Mouse (Mus musculus) limb, embryonic 11.5 days (tissue): ENCODE results near the gene Bhlhe40. TPM values are rescaled to one million over a fixed set of nuclear protein-coding genes. Genes with fewer than 3 reads are reported as not detected.

Experiments
- ATAC-seq: fragments of 200-750 bp; cut with Nextera tagmentation; 2 replicates; pipeline ENCODE4 v1.8.0; 2017; ENCODE audit warnings: low read depth; ENCODE audit not compliant: insufficient number of reproducible peaks, low FRiP score, low TSS enrichment
- DNase-seq: peaks from one replicate; pipeline ENCODE4 v3.0.0-alpha.2; 2015; ENCODE audit warnings: low spot score
- H3K27ac ChIP-seq: fragments of 300-500 bp; sonication (generic); replicated peaks from 2 replicates; pipeline ENCODE4 v1.5.1; 2014; ENCODE audit warnings: low read depth, mild to moderate bottlenecking, low read length
- H3K27me3 ChIP-seq: fragments of 300-500 bp; sonication (generic); 2 replicates; pipeline ENCODE4 v1.6.1; 2014; ENCODE audit warnings: mild to moderate bottlenecking, low read length, mixed read lengths; ENCODE audit not compliant: control insufficient read depth, insufficient read depth
- H3K36me3 ChIP-seq: fragments of 300-500 bp; sonication (generic); 2 replicates; pipeline ENCODE4 v1.6.1; 2014; ENCODE audit warnings: mild to moderate bottlenecking, low read length, moderate library complexity, mixed read lengths; ENCODE audit not compliant: control insufficient read depth, insufficient read depth
- H3K4me1 ChIP-seq: fragments of 300-500 bp; sonication (generic); 2 replicates; pipeline ENCODE4 v1.6.1; 2014; ENCODE audit warnings: low read length, mixed read lengths; ENCODE audit not compliant: control insufficient read depth, insufficient read depth
- H3K4me2 ChIP-seq: fragments of 300-500 bp; sonication (generic); 2 replicates; pipeline ENCODE4 v1.6.1; 2014; ENCODE audit warnings: low read depth, mild to moderate bottlenecking, moderate library complexity; ENCODE audit not compliant: severe bottlenecking
- H3K4me3 ChIP-seq: fragments of 300-500 bp; sonication (generic); 2 replicates; pipeline ENCODE4 v1.5.1; 2014; ENCODE audit warnings: low read depth, low read length
- H3K9ac ChIP-seq: fragments of 300-500 bp; sonication (generic); 2 replicates; pipeline ENCODE4 v1.6.1; 2014; ENCODE audit warnings: mild to moderate bottlenecking, low read length
- H3K9me3 ChIP-seq: fragments of 300-500 bp; sonication (generic); 2 replicates; pipeline ENCODE4 v1.6.1; 2016; ENCODE audit warnings: low read length; ENCODE audit not compliant: control insufficient read depth
- WGBS: fragments of 180-500 bp; shearing (Covaris S2); extraction: QIAGEN DNeasy Blood & Tissue Kit; methylation state at CpG from one replicate; pipeline ENCODE4 v1.1.7; 2014; 5-methylcytosine and 5-hydroxymethylcytosine counted together
- polyA plus RNA-seq: library from polyadenylated mRNA; unstranded; fragments of >200 nt; fragmentation: Nextera tagmentation; extraction: Ambion mirVana; gene quantifications from 2 replicates; pipeline ENCODE4 v1.2.1, GENCODE M21; 2014

The Bhlhe40 gene
- polyA plus RNA-seq, 1 experiment from 2014 or later = 3.2 TPM

GRCm38 (mm10) chr6:108676783-108677340, 16.4 kb downstream of the Bhlhe40 start:
- whole genome bisulfite sequencing = 87% methylated on average over 9 of the region's 9 CpGs
- ATAC-seq = no peak
- Histone ChIP-seq H3K9me3 (no peaks in the 10 kb centered on the region), H3K9ac (no peak overlapping the region), H3K27ac (no peak overlapping the region), H3K4me1 (no peaks in the 10 kb centered on the region), H3K36me3 (no peaks in the 10 kb centered on the region), H3K4me3 (no peak overlapping the region), H3K27me3 (no peaks in the 10 kb centered on the region), H3K4me2 (no peak overlapping the region)
- DNase-seq = no peak

DNA sequence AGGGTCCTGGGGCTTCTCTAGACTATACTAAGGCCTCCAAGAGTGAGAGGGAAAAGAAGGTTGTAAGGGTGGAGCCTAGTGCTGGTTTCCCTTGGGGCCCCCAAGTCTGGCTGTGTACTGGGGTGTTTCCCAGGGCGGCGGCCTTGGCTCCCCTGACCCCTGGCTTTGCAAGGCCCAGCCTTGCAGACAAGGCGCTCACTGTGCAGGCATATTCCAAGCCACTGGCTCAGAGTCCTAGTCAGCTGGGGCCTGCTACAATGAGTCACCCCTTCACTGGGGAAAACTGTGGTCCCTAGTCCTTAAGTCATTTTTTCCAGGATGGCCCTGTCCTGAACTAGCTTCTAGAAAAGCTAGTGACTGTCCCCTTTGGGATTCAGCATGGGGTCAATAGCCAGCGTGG, 17.3 kb downstream of the Bhlhe40 start:
- H3K4me2 ChIP-seq = no peak overlapping the region
- no peaks in the 10 kb centered on the region for H3K36me3 ChIP-seq
- no peak overlapping the region for H3K4me3 ChIP-seq
- H3K27ac ChIP-seq = no peak overlapping the region
- 88% methylated on average over 4 of the region's 4 CpGs for WGBS
- no peak overlapping the region for H3K9ac ChIP-seq
- H3K9me3 ChIP-seq = no peaks in the 10 kb centered on the region
- ATAC-seq = no peak
- no peaks in the 10 kb centered on the region for H3K27me3 ChIP-seq
- no peaks in the 10 kb centered on the region for H3K4me1 ChIP-seq
- DNase-seq = no peak

GRCm38 (mm10) chr6:108678227-108678626, 17.8 kb downstream of the Bhlhe40 start:
- WGBS = 70% methylated on average over 5 of the region's 5 CpGs
- DNase-seq (no peak), ATAC-seq (no peak)
- Histone ChIP-seq H3K4me3 (no peak overlapping the region), H3K27ac (no peak overlapping the region), H3K36me3 (no peaks in the 10 kb centered on the region), H3K27me3 (no peaks in the 10 kb centered on the region), H3K9ac (no peak overlapping the region), H3K9me3 (no peaks in the 10 kb centered on the region), H3K4me2 (no peak overlapping the region), H3K4me1 (no peaks in the 10 kb centered on the region)

- ATAC-seq = no peak
- Histone ChIP-seq H3K4me1 (no peaks in the 10 kb centered on the region), H3K9me3 (no peaks in the 10 kb centered on the region), H3K27ac (no peak overlapping the region), H3K4me3 (no peak overlapping the region), H3K27me3 (no peaks in the 10 kb centered on the region), H3K36me3 (no peaks in the 10 kb centered on the region), H3K9ac (no peak overlapping the region), H3K4me2 (no peak overlapping the region)
- WGBS = 89% methylated on average over 7 of the region's 7 CpGs
- DNase-seq = no peak
These were observed 20.1 kb downstream of the Bhlhe40 start for GRCm38 (mm10) chr6:108680503-108680902.

GRCm38 (mm10) chr6:108681084-108681483, 20.7 kb downstream of the Bhlhe40 start:
- DNase-seq (no peak), ATAC-seq (no peak)
- 94% methylated on average over 4 of the region's 4 CpGs for WGBS
- Histone ChIP-seq H3K9ac (no peak overlapping the region), H3K27ac (no peak overlapping the region), H3K27me3 (no peaks in the 10 kb centered on the region), H3K4me1 (no peaks in the 10 kb centered on the region), H3K4me2 (no peak overlapping the region), H3K4me3 (no peak overlapping the region), H3K36me3 (no peaks in the 10 kb centered on the region), H3K9me3 (no peaks in the 10 kb centered on the region)

- ATAC-seq (no peak), DNase-seq (no peak)
- H3K4me2 ChIP-seq = no peak overlapping the region
- H3K4me3 ChIP-seq = no peak overlapping the region
- H3K36me3 ChIP-seq = no peaks in the 10 kb centered on the region
- H3K9me3 ChIP-seq = no peaks in the 10 kb centered on the region
- WGBS = 81% methylated on average over 1 of the region's 1 CpGs
- no peaks in the 10 kb centered on the region for H3K4me1 ChIP-seq
- no peak overlapping the region for H3K27ac ChIP-seq
- H3K27me3 ChIP-seq = no peaks in the 10 kb centered on the region
- H3K9ac ChIP-seq = no peak overlapping the region
These were observed 22.7 kb downstream of the Bhlhe40 start for GRCm38 (mm10) chr6:108683140-108683539.

DNA sequence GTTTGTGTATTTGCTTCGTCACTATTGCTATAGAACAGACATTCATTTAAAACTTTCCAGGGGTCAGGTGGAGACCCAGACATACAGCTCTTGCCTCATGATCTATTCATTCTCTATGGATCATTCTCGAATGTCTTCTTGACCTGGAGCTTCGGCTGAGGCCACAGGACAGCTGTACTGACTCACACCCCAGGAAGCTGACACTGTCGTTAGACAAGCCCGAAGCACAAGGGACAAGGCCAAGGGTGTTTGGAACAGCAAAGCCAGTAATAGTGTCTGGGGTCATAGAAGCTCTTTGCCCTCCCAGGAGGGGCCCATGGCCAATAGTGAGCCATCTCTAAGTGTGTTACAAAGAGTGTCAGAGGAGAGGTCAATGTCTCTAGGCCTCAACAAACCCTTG, 24.0 kb downstream of the Bhlhe40 start:
- Histone ChIP-seq H3K9ac (no peak overlapping the region), H3K36me3 (no peaks in the 10 kb centered on the region), H3K4me3 (no peak overlapping the region), H3K27ac (no peak overlapping the region), H3K9me3 (no peaks in the 10 kb centered on the region), H3K4me1 (no peaks in the 10 kb centered on the region), H3K27me3 (no peaks in the 10 kb centered on the region), H3K4me2 (no peak overlapping the region)
- DNase-seq (no peak), ATAC-seq (no peak)
- 81% methylated on average over 5 of the region's 5 CpGs for WGBS

DNA sequence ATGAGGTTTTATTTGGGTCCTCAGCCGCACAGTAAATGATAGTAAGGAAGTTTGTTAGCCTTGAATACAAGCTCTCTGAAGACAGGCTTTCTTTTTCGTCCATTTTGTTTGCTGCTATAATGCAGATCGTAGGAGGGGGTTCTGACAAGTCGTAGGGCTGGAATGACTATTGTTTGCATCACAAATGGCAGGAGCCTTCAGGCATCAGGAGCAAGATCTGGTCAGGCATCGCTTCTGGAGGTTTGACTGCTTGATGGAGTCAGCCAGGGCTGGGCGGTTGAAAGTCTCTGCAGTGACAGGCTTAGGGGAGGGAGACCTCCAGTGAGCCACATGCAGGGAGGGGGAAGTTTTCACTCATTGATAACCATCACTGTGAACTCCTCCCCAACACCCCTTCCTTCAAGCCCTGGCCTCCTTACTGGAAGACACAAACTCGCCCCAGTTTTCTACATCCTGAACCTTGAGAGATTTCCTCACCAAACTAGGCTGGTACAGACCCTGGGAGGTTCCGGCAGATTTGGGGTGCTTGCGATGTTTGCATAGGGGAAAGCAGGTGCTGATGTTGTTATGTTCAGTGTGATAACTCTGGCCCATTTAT, 25.4 kb downstream of the Bhlhe40 start:
- H3K4me1 ChIP-seq = no peaks in the 10 kb centered on the region
- no peaks in the 10 kb centered on the region for H3K36me3 ChIP-seq
- ATAC-seq (no peak), DNase-seq (no peak)
- H3K4me2 ChIP-seq = no peak overlapping the region
- no peak overlapping the region for H3K4me3 ChIP-seq
- H3K9ac ChIP-seq = no peak overlapping the region
- WGBS = 60% methylated on average over 9 of the region's 9 CpGs
- H3K9me3 ChIP-seq = no peaks in the 10 kb centered on the region
- H3K27ac ChIP-seq = no peak overlapping the region
- H3K27me3 ChIP-seq = no peaks in the 10 kb centered on the region

DNA sequence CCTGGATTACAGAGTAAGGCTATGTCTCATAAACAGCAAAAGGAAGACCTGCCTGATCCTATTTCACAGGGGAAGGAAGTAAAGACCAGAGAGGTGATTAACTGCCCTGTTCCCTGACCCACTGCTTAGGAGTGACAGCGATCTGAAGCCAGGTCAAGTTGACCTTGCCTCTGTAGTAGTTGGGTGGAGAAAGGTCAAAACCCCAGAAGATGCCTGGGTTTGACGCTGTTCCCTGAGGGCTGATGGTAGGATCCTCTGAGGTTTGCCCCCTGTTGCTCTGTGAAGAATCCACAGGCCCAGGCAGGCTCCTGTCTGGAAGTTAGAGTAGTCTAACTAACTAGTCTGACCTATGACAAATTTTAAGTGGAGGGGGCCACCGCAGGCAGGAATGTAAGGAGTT, 26.5 kb downstream of the Bhlhe40 start:
- Histone ChIP-seq H3K36me3 (no peaks in the 10 kb centered on the region), H3K9me3 (no peaks in the 10 kb centered on the region), H3K27ac (no peak overlapping the region), H3K4me2 (no peak overlapping the region), H3K9ac (no peak overlapping the region), H3K4me3 (no peak overlapping the region), H3K4me1 (no peaks in the 10 kb centered on the region), H3K27me3 (no peaks in the 10 kb centered on the region)
- ATAC-seq (no peak), DNase-seq (no peak)
- WGBS = 74% methylated on average over 3 of the region's 3 CpGs
